Mouse (Mus musculus): ENCODE results near the gene Pkd2l1. TPM values are rescaled to one million over a fixed set of nuclear protein-coding genes. Genes with fewer than 3 reads are reported as not detected.

The Pkd2l1 gene
- polyA plus RNA-seq, 1 experiment from 2014 or later, result 0.08 TPM

GRCm38 (mm10) chr19:44104393-44104792 lies 87.8 kb downstream of the Pkd2l1 start:
- Histone ChIP-seq H3K4me2 (ENCODE audit: low read length) (no peak overlapping the region), H3K9me3 (replicated peaks; ENCODE audit: low read length) (no peaks in the 10 kb centered on the region)

GRCm38 (mm10) chr19:44103001-44103400 lies 89.2 kb downstream of the Pkd2l1 start:
- H3K27me3 ChIP-seq (ENCODE audit: insufficient read depth, low read length), result no peaks in the 10 kb centered on the region
- peaks cover 7% of the 10 kb centered on the region for H3K4me1 ChIP-seq (replicated peaks; ENCODE audit: insufficient read depth, low read length)
- no peak overlapping the region for H3K27ac ChIP-seq
- 74% methylated on average over 3 of the region's 3 CpGs for WGBS
- DNase-seq (ENCODE audit: low spot score), result no peak
- ATAC-seq (replicated peaks; ENCODE audit: low FRiP score, low read depth), result no peak
- H3K4me2 ChIP-seq (ENCODE audit: low read length), result no peak overlapping the region
- H3K9me3 ChIP-seq (replicated peaks; ENCODE audit: low read length), result no peaks in the 10 kb centered on the region
- no peak overlapping the region for H3K4me3 ChIP-seq (replicated peaks; ENCODE audit: low read depth, low read length)
- H3K9ac ChIP-seq (ENCODE audit: low read depth, low read length), result no peak overlapping the region
- peaks cover 13% of the 10 kb centered on the region for H3K36me3 ChIP-seq (ENCODE audit: insufficient read depth, low read length)
- TF ChIP-seq CTCF (IDR thresholded peaks at IDR 0.05; ENCODE audit: low read depth), result no peak

More at GRCm38 (mm10) chr19:44104393-44104792, 87.8 kb downstream of the Pkd2l1 start:
- TF ChIP-seq CTCF (IDR thresholded peaks at IDR 0.05; ENCODE audit: low read depth), result no peak
- Histone ChIP-seq H3K4me3 (replicated peaks; ENCODE audit: low read depth, low read length) (no peak overlapping the region), H3K27me3 (ENCODE audit: insufficient read depth, low read length) (no peaks in the 10 kb centered on the region), H3K36me3 (ENCODE audit: insufficient read depth, low read length) (peaks cover 6% of the 10 kb centered on the region; the same call in 1 of the 2 replicates), H3K4me1 (replicated peaks; ENCODE audit: insufficient read depth, low read length) (peaks cover 8% of the 10 kb centered on the region), H3K27ac (no peak overlapping the region), H3K9ac (ENCODE audit: low read depth, low read length) (no peak overlapping the region)
- ATAC-seq (replicated peaks; ENCODE audit: low FRiP score, low read depth) (no peak), DNase-seq (ENCODE audit: low spot score) (no peak)
- 89% methylated on average over 1 of the region's 1 CpGs for WGBS

- ATAC-seq (replicated peaks; ENCODE audit: low FRiP score, low read depth) (no peak), DNase-seq (ENCODE audit: low spot score) (no peak)
- no peak overlapping the region for H3K4me3 ChIP-seq (replicated peaks; ENCODE audit: low read depth, low read length)
- no peak overlapping the region for H3K9ac ChIP-seq (ENCODE audit: low read depth, low read length)
- no peaks in the 10 kb centered on the region for H3K27me3 ChIP-seq (ENCODE audit: insufficient read depth, low read length)
- no peak overlapping the region for H3K27ac ChIP-seq
- no peak overlapping the region for H3K4me2 ChIP-seq (ENCODE audit: low read length)
- no peaks in the 10 kb centered on the region for H3K4me1 ChIP-seq (replicated peaks; ENCODE audit: insufficient read depth, low read length)
- peaks cover 22% of the 10 kb centered on the region for H3K36me3 ChIP-seq (ENCODE audit: insufficient read depth, low read length)
- H3K9me3 ChIP-seq (replicated peaks; ENCODE audit: low read length), result no peaks in the 10 kb centered on the region
- TF ChIP-seq CTCF (IDR thresholded peaks at IDR 0.05; ENCODE audit: low read depth), result no peak
These were observed 91.4 kb downstream of the Pkd2l1 start for GRCm38 (mm10) chr19:44100840-44101239.

Other genes with a start within 250 kb of the Pkd2l1 start
- 82.1 and 94.2 TPM in 2 replicates for gene Cpn1, start 205.9 kb downstream of the Pkd2l1 start, polyA plus RNA-seq (2015; fragmentation: Nextera tagmentation; extraction: Ambion mirVana)
- 1.1 and 1.7 TPM in 2 replicates for gene Cyp2c23, start 163.2 kb downstream of the Pkd2l1 start, polyA plus RNA-seq (2015; fragmentation: Nextera tagmentation; extraction: Ambion mirVana)
- 44.4 and 47.5 TPM in 2 replicates for gene Erlin1, start 122.7 kb downstream of the Pkd2l1 start, polyA plus RNA-seq (2015; fragmentation: Nextera tagmentation; extraction: Ambion mirVana)
- gene Chuk, start 85.0 kb downstream of the Pkd2l1 start, polyA plus RNA-seq (2015; fragmentation: Nextera tagmentation; extraction: Ambion mirVana), result 43.3 and 47.5 TPM in 2 replicates
- gene Cwf19l1, start 56.6 kb downstream of the Pkd2l1 start, polyA plus RNA-seq (2015; fragmentation: Nextera tagmentation; extraction: Ambion mirVana), result 23.7 and 24.1 TPM in 2 replicates
- 89.6 and 93.1 TPM in 2 replicates for gene Bloc1s2, start 46.0 kb downstream of the Pkd2l1 start, polyA plus RNA-seq (2015; fragmentation: Nextera tagmentation; extraction: Ambion mirVana)
- 0.28 and 0.66 TPM in 2 replicates for gene Scd3, start 10.8 kb upstream of the Pkd2l1 start, polyA plus RNA-seq (2015; fragmentation: Nextera tagmentation; extraction: Ambion mirVana)
- gene Scd2, start 101.2 kb upstream of the Pkd2l1 start, polyA plus RNA-seq (2015; fragmentation: Nextera tagmentation; extraction: Ambion mirVana), result 78.4 and 81.1 TPM in 2 replicates
- gene Scd4, start 140.7 kb upstream of the Pkd2l1 start, polyA plus RNA-seq (2015; fragmentation: Nextera tagmentation; extraction: Ambion mirVana), result 0.12 and 0.18 TPM in 2 replicates
- gene Scd1, start 215.4 kb upstream of the Pkd2l1 start, polyA plus RNA-seq (2015; fragmentation: Nextera tagmentation; extraction: Ambion mirVana), result 2.0 and 2.2 TPM in 2 replicates